Mouse (Mus musculus): ENCODE measurements around the gene Tars2. TPM values are rescaled to one million over a fixed set of nuclear protein-coding genes. Genes with fewer than 3 reads are reported as not detected.

Tars2 gene
- polyA plus RNA-seq, 1 experiment from 2014 or later, result 40.1 TPM

DNA sequence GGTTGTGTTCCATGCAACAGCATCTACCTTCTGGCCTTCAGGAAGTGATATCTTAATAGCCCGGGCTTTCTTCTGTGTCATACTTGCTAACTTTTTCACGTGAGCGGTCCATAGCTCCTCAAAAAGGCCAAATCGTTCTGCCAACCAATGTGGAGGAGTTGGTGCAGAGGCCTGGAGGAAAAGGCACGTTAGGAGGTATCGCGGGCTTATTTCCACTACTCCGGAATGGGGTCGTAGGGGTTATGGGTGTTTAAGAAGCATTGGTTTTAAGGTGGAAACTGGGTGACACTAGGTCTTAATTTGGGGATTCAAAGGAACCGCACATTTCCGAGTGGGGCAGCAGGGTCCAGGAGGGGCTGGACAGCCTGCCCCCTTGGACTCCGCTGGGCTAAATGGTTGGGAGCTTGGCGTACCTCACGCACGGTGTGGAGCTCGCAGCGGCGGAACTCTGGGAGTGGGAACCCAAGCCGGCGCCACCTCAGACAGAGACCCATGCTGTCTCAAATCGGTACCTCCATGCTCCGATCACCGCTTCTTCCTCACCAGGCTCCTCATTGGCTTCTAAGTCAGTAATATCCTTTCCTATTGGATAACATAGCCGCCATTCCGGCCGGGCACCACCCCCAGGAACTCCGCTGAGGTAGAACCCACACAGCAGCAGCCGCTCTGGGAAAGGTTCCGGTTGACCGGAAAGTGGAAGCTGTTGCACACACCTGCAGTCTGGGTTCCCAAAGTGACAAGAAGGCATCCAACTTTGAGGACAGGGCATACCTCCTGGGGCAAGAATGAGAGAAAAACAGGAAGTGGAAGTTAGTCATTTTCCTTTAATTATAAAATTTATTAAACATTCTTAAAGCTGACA, 5.4 kb downstream of the Tars2 start:
- Histone ChIP-seq H3K9me3 (ENCODE audit: control insufficient read depth, low read length) (no peaks in the 10 kb centered on the region), H3K4me2 (ENCODE audit: low read depth, low read length) (peak overlapping the region; percentile 69), H3K36me3 (ENCODE audit: control insufficient read depth, insufficient read depth, low read length) (peaks cover 29% of the 10 kb centered on the region), H3K9ac (ENCODE audit: low read depth, low read length) (peak overlapping the region; percentile 65), H3K27ac (replicated peaks; ENCODE audit: low read depth, low read length) (peak overlapping the region; percentile 10; the same call in 1 of the 2 replicates), H3K4me1 (ENCODE audit: control insufficient read depth, insufficient read depth, low read length) (no peaks in the 10 kb centered on the region; the same call in 1 of the 2 replicates), H3K4me3 (ENCODE audit: low read depth, low read length) (peak overlapping the region; percentile 51), H3K27me3 (replicated peaks; ENCODE audit: control insufficient read depth, insufficient read depth, low read length) (no peaks in the 10 kb centered on the region)
- DNase-seq (ENCODE audit: low spot score), result peak; percentile 97
- ATAC-seq (ENCODE audit: low read depth), result peak; percentile 99
- under 1% methylated on average over 29 of the region's 30 CpGs for WGBS

DNA sequence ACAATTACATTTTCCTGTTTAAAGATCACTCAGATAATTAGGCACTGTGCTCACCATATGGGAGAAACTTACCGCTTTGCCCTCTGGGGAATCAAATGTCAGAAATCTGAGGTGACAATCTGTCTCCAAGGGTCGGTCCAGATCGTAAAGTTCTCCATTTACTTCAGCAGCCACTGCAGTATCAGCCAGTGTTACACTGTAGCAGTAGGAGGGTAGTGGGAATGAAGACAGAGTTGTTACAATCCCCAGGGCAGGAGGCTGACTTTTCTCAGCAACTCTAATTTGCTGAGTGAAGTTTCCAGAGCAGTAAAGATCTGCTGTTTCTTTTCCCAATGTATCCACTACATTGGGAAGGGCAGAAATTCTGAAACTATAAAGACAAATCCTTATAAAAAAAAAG, 7.1 kb downstream of the Tars2 start:
- ATAC-seq (ENCODE audit: low read depth), result no peak
- H3K4me3 ChIP-seq (ENCODE audit: low read depth, low read length), result no peak overlapping the region

DNA sequence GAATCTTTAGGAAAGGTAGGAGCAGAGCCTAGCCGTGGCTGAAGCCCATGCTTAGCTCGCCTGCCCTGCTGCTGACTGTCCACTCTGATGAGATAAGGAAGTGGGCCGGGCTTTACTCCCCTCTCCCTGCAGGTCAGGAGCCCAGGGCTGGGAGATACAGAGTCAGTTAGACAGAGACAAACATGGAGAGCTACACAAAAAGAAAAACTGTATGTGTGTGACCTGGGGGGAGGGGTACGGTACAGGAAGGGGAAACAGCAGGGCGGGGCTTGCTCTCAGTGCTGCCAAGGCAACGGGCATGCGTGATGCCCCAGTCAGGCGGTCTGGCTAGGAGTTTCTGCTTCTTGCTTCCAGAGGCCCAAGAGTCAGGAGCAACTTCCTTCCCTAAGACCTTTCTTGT, 19.6 kb downstream of the Tars2 start:
- no peaks in the 10 kb centered on the region for H3K4me1 ChIP-seq (ENCODE audit: control insufficient read depth, insufficient read depth, low read length)
- H3K9me3 ChIP-seq (ENCODE audit: control insufficient read depth, low read length), result no peaks in the 10 kb centered on the region
- ATAC-seq (ENCODE audit: low read depth) (no peak), DNase-seq (ENCODE audit: low spot score) (no peak)
- no peak overlapping the region for H3K27ac ChIP-seq (replicated peaks; ENCODE audit: low read depth, low read length)
- H3K4me2 ChIP-seq (ENCODE audit: low read depth, low read length), result no peak overlapping the region
- H3K27me3 ChIP-seq (replicated peaks; ENCODE audit: control insufficient read depth, insufficient read depth, low read length), result no peaks in the 10 kb centered on the region
- H3K4me3 ChIP-seq (ENCODE audit: low read depth, low read length), result no peak overlapping the region
- 68% methylated on average over 7 of the region's 8 CpGs for WGBS
- H3K36me3 ChIP-seq (ENCODE audit: control insufficient read depth, insufficient read depth, low read length), result peaks cover 59% of the 10 kb centered on the region
- no peak overlapping the region for H3K9ac ChIP-seq (ENCODE audit: low read depth, low read length)

More for the DNA sequence above, 7.1 kb downstream of the Tars2 start:
- H3K36me3 ChIP-seq (ENCODE audit: control insufficient read depth, insufficient read depth, low read length), result peaks cover 45% of the 10 kb centered on the region
- no peaks in the 10 kb centered on the region for H3K9me3 ChIP-seq (ENCODE audit: control insufficient read depth, low read length)
- H3K9ac ChIP-seq (ENCODE audit: low read depth, low read length), result no peak overlapping the region
- DNase-seq (ENCODE audit: low spot score), result no peak
- no peaks in the 10 kb centered on the region for H3K27me3 ChIP-seq (replicated peaks; ENCODE audit: control insufficient read depth, insufficient read depth, low read length)
- no peaks in the 10 kb centered on the region; the same call in 1 of the 2 replicates for H3K4me1 ChIP-seq (ENCODE audit: control insufficient read depth, insufficient read depth, low read length)
- 70% methylated on average over 3 of the region's 3 CpGs for WGBS
- H3K27ac ChIP-seq (replicated peaks; ENCODE audit: low read depth, low read length), result no peak overlapping the region
- H3K4me2 ChIP-seq (ENCODE audit: low read depth, low read length), result no peak overlapping the region

GRCm38 (mm10) chr3:95739353-95740104, 20.5 kb downstream of the Tars2 start, which contains the start of gene Ecm1:
Gene Ecm1 (minus strand): TSS chr3:95739569.
- Histone ChIP-seq H3K4me3 (ENCODE audit: low read depth, low read length) (no peak within 1 kb of the TSS), H3K4me1 (ENCODE audit: control insufficient read depth, insufficient read depth, low read length) (peaks cover 4% of the 10 kb centered on the region; the same call in 1 of the 2 replicates), H3K9ac (ENCODE audit: low read depth, low read length) (no peak within 1 kb of the TSS; the same call in 1 of the 2 replicates), H3K36me3 (ENCODE audit: control insufficient read depth, insufficient read depth, low read length) (peaks cover 56% of the 10 kb centered on the region), H3K27me3 (replicated peaks; ENCODE audit: control insufficient read depth, insufficient read depth, low read length) (no peaks in the 10 kb centered on the region), H3K4me2 (ENCODE audit: low read depth, low read length) (no peak within 1 kb of the TSS), H3K27ac (replicated peaks; ENCODE audit: low read depth, low read length) (peak within 1 kb of the TSS; percentile 15; the same call in 1 of the 2 replicates), H3K9me3 (ENCODE audit: control insufficient read depth, low read length) (no peaks in the 10 kb centered on the region)
- WGBS, result 75% methylated on average over 7 of the region's 7 CpGs
- DNase-seq (ENCODE audit: low spot score) (no peak), ATAC-seq (ENCODE audit: low read depth) (no peak)

GRCm38 (mm10) chr3:95735071-95735670, 24.8 kb downstream of the Tars2 start:
- no peak overlapping the region for H3K9ac ChIP-seq (ENCODE audit: low read depth, low read length)
- H3K4me1 ChIP-seq (ENCODE audit: control insufficient read depth, insufficient read depth, low read length), result peaks cover 7% of the 10 kb centered on the region; the same call in 1 of the 2 replicates
- ATAC-seq (ENCODE audit: low read depth), result no peak
- no peak overlapping the region for H3K27ac ChIP-seq (replicated peaks; ENCODE audit: low read depth, low read length)
- peaks cover 25% of the 10 kb centered on the region; the same call in 1 of the 2 replicates for H3K36me3 ChIP-seq (ENCODE audit: control insufficient read depth, insufficient read depth, low read length)
- H3K4me2 ChIP-seq (ENCODE audit: low read depth, low read length), result no peak overlapping the region
- no peak overlapping the region for H3K4me3 ChIP-seq (ENCODE audit: low read depth, low read length)
- DNase-seq (ENCODE audit: low spot score), result no peak
- no peaks in the 10 kb centered on the region for H3K27me3 ChIP-seq (replicated peaks; ENCODE audit: control insufficient read depth, insufficient read depth, low read length)
- no peaks in the 10 kb centered on the region for H3K9me3 ChIP-seq (ENCODE audit: control insufficient read depth, low read length)
- 89% methylated on average over 12 of the region's 12 CpGs for WGBS

GRCm38 (mm10) chr3:95734092-95734702, 25.8 kb downstream of the Tars2 start:
- no peak for DNase-seq (ENCODE audit: low spot score)
- no peaks in the 10 kb centered on the region for H3K27me3 ChIP-seq (replicated peaks; ENCODE audit: control insufficient read depth, insufficient read depth, low read length)
- H3K4me2 ChIP-seq (ENCODE audit: low read depth, low read length), result no peak overlapping the region
- peaks cover 7% of the 10 kb centered on the region; the same call in 1 of the 2 replicates for H3K4me1 ChIP-seq (ENCODE audit: control insufficient read depth, insufficient read depth, low read length)
- no peak overlapping the region for H3K9ac ChIP-seq (ENCODE audit: low read depth, low read length)
- ATAC-seq (ENCODE audit: low read depth), result no peak
- H3K36me3 ChIP-seq (ENCODE audit: control insufficient read depth, insufficient read depth, low read length), result peaks cover 18% of the 10 kb centered on the region; the same call in 1 of the 2 replicates
- whole genome bisulfite sequencing, result 73% methylated on average over 13 of the region's 13 CpGs
- no peak overlapping the region for H3K4me3 ChIP-seq (ENCODE audit: low read depth, low read length)
- no peaks in the 10 kb centered on the region for H3K9me3 ChIP-seq (ENCODE audit: control insufficient read depth, low read length)
- no peak overlapping the region for H3K27ac ChIP-seq (replicated peaks; ENCODE audit: low read depth, low read length)

DNA sequence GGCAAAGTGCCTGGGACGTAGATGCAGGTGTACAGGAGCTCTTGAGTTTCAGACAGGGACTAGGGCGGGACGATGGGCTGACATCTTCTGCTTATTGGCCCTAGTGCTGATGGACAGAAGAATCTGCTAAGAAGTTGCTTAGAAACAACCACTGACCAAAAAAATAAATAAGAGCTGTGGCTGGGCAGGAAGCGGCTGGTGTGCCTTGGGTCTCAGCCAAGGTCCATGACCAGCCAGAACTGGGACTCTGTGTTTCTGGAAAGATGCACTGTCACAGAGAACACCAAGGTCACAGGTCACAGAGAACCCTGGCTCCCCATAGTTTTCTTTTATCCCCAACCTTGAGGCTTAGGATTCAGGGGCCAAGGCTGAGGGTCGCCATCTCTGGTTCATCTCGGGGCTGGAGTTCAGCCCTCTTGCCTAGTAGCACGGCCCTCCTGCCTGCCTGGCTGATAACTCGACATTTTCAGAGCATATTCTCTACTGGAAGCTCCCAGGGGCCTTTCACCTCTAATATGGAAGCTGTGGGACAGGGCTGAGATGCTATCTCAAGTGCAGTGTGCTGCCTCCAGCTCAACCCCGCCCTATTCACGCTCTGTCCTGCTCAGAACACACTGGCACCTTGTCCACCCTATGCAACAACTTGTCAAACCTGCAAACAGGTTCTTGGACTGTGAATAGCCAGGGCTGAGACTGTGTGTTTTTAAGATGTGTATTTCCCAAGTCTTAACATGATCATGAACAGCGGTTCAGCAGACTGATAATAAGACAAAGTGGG, 27.1 kb downstream of the Tars2 start:
- DNase-seq (ENCODE audit: low spot score), result no peak

More for the DNA sequence above, 27.1 kb downstream of the Tars2 start:
- Histone ChIP-seq H3K4me1 (ENCODE audit: control insufficient read depth, insufficient read depth, low read length) (peaks cover 7% of the 10 kb centered on the region; the same call in 1 of the 2 replicates), H3K4me3 (ENCODE audit: low read depth, low read length) (no peak overlapping the region), H3K36me3 (ENCODE audit: control insufficient read depth, insufficient read depth, low read length) (peaks cover 18% of the 10 kb centered on the region; the same call in 1 of the 2 replicates), H3K27ac (replicated peaks; ENCODE audit: low read depth, low read length) (no peak overlapping the region), H3K27me3 (replicated peaks; ENCODE audit: control insufficient read depth, insufficient read depth, low read length) (no peaks in the 10 kb centered on the region), H3K9ac (ENCODE audit: low read depth, low read length) (no peak overlapping the region), H3K4me2 (ENCODE audit: low read depth, low read length) (no peak overlapping the region), H3K9me3 (ENCODE audit: control insufficient read depth, low read length) (no peaks in the 10 kb centered on the region)
- no peak for ATAC-seq (ENCODE audit: low read depth)
- WGBS, result 82% methylated on average over 11 of the region's 11 CpGs
